Mouse (Mus musculus): ENCODE measurements around the gene Fbxo17.

The Fbxo17 gene

GRCm38 (mm10) chr7:28769414-28769958 is 52.9 kb downstream of the Fbxo17 start:
- DNase-seq = no peak

DNA sequence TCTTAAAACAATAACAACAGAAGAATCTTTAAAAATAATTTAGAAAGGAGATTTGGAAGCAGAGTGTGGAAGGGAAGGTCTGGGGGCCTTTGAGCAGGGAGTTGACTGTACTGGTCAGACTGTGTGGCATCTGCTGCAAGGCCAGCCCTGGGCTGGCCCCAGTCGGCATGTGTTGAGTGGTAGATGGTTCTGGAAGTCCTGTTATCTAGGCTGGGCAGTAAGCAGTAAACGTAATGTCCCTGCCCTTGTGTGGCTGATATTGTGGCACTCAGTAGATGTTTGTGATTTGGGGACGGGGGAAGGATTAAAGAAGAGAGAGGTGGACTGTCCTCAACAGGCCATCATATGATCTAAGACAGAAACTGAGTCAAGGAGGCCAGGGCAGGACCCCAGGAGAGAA is 53.7 kb downstream of the Fbxo17 start:
- no peak for DNase-seq

GRCm38 (mm10) chr7:28771867-28772266 is 55.3 kb downstream of the Fbxo17 start:
- DNase-seq = peak; percentile 50

GRCm38 (mm10) chr7:28773163-28773562 is 56.6 kb downstream of the Fbxo17 start:
- DNase-seq = no peak

DNA sequence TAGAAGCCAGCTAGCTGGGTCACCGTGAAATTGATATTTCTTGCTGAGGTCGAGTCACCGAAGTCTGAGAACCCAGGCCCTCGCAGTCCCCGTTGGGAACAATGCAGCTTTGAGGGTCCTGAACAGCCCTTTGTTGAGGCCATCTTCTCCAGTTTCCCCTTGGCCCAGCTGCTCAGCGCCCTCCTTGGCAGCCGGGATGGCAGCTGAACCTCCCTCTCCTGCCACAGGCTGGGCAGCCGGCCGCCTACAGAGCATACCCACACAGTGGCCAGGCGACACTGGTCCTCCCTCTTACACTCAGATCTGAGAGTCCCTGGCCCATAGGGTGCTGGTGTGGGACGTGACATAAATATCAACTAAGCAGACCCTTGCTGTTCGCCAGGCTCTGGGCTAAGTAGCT is 57.6 kb downstream of the Fbxo17 start:
- no peak for DNase-seq

- DNase-seq = no peak
Measured at GRCm38 (mm10) chr7:28775129-28775528, 58.5 kb downstream of the Fbxo17 start.

DNA sequence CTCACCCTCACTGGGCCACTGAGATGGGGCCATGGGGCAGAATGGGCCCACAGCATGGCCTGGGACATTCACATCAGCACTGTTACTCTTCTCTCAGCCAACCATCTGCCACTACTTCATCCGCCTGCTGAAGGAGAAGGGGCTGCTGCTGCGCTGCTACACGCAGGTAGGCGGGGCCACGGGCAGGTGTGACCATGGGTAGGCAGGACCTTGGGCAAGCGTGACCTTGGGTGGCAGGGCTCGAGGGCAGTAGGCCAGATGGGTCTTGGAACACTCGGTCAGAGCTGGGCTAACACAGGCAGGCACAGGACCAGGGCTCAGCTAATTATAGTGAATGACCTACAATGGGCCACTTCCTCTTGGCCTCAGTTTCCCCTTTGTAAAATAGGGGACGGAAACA is 62.2 kb downstream of the Fbxo17 start:
- DNase-seq = no peak

DNA sequence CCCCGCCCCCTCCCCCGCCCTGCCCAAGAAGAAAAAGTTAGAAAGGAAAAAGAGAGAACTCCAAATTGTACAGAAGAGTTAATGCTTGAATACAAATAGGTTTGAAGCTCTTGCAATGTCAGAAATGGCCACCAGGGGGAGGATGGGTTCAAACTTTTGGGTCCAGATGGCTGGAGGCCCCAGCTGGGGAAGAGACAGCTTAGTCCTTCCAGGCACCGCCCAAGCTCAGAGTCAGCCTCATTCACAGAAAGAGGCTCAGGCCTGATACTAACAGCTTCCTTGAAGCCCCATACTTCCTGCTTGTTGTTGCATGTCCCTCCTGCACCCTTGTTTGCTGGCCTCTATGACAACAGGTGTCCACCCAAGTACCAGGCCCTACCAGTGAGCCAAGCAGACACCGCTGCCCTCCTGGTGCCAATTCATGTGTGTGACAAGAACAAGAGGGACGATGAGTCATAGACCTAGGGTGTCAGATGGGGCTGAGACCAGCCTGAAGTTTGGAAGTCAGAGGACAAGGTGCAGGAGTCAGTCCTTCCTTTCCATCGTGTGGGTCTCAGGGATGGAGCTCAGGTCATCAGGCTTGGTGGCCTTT is 63.6 kb downstream of the Fbxo17 start:
- DNase-seq = peak; percentile 94

DNA sequence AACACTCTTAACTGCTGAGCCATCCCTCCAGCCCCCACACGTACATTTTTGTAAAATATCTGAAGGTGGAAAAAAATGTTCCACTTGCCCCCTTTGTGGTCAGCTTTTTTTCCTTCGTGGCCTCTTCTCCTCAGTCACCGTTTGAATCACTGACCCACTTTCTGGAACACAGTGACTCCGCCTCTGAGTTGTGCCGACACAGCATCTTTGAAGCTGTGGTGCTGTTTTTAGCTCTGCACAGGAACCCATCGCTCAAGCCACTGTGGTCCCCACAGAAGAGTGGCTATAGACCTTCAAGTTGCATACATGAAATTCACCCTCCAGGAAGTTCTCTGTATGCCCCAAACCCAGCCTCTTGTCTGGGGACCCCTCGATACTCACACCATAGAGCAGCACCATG is 64.3 kb downstream of the Fbxo17 start:
- DNase-seq = no peak

DNA sequence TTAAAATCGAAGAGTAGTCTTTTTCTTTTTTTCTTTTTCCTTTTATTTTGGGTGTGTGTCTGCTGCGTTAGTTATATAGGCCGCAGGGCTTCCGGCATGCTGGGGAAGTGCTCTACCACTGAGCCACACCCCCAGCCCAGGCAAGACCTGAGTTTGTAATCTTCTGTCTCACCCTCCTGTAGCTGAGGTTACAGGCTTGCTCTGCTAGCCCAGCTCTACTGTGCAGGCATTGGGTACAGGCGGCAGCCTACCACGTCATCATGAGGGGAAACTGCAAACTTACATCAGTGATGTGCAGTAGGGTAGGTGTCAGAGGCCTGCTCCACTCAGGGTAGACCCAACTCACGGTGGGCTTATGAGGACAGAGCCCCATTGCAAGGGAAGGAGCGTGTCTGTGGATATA is 64.7 kb downstream of the Fbxo17 start:
- DNase-seq = no peak

DNA sequence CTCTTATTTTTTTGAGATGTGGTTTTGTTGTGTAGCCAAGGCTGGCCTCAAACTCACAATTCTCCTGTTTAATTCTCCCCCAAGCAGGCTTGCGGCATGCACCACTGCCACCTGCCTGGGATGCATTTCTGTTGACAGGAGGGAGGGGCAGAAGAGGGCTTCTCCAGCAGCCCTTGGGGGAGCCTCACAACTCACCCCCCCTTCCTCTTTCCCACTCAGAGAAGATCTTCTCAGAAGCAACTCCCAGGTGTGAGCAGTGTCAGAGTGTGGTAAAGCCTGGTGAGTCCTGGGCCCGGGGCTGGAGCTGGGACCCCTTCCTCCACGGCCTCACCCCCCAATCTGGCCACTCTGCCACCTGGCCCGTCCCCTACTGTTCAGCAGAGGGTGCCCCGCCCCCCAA is 68.6 kb downstream of the Fbxo17 start:
- no peak for DNase-seq

All from lung, postnatal 10 days (tissue).